Mouse (Mus musculus) T-helper 2 cell (primary cell): Measurements from ENCODE around the gene Atp13a4.

ENCODE experiments used
- in situ Hi-C: fragments of 300-600 bp; cut with MboI, MseI; formaldehyde crosslinking; loops from one replicate; pipeline ENCODE4 v1.15.1; 2025; ENCODE audit warnings: high pct_unique_total_duplicates

Gene Atp13a4

GRCm38 (mm10) chr16:29544829-29545228, at the start of gene Atp13a4:
TSS of gene Atp13a4 (minus strand) at chr16:29544864.
- in situ Hi-C loops, result no loop called here

DNA sequence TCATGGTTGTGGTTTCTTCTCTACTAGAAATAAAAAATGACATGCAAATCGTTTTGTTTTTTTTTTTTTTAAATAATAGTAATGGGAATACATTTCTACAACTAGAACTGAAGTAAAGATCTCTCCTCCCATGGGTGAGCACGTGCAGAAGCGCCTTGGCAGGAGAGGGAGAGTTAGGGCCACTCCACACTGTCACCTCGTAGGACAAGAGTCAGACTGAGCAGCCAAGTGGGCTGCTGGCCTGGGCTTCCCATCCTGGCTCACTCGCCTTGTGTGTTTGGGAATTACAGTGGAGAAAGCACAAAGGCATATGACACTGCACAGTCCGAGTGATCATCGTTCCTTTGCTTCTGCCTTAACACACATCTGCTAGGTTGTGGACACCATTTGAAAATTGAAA, 47.5 kb upstream of the Atp13a4 start:
- in situ Hi-C loops, result no loop called here

GRCm38 (mm10) chr16:29579787-29580176, 35.1 kb upstream of the Atp13a4 start:
- in situ Hi-C loops, result no loop called here

- in situ Hi-C loops, result no loop called here
These were observed 34.6 kb upstream of the Atp13a4 start, which contains the start of gene Opa1 for GRCm38 (mm10) chr16:29579167-29579786. TSS of gene Opa1 (plus strand) at chr16:29579334.

DNA sequence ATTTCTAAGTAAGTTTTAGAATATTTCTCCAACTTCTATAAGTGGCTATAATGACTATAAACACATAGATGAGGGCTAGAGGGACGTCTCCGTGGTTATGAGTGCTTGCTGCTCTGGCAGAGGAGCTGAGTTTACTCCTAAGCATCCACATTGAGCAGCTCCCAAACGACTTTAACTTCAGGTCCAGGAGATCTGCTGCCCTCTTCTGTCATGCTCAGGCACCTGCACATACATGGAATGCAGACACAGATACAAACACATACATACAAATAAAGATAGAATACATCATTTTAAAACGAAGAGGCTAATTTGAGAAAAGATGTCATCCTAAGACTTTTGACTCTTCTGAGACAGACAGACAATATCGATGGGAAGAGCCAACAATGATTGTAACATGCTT, 31.0 kb upstream of the Atp13a4 start:
- in situ Hi-C loops, result no loop called here

DNA sequence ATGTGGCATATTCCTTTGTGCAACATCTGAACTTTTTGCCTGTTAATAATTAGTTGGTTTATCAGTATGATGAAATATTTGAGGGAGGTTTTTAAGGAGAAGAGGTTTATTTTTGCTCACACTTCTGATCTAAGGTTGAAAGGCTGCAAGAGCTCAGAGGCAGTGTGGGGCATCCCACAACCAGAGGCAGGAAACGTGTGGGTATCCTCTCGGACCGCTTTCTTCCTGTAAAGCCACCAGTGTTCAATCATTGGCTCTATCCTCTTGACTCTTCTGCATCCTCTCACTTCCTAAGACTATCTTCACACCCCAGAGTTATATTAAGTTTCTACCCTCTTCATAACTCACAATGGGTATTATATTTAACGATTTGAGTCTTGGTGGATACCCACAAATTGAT, 29.3 kb upstream of the Atp13a4 start:
- in situ Hi-C loops, result loop anchor here (25.0 kb wide), 1 partner anchor 987 kb away; no protein-coding TSS in a partner anchor

DNA sequence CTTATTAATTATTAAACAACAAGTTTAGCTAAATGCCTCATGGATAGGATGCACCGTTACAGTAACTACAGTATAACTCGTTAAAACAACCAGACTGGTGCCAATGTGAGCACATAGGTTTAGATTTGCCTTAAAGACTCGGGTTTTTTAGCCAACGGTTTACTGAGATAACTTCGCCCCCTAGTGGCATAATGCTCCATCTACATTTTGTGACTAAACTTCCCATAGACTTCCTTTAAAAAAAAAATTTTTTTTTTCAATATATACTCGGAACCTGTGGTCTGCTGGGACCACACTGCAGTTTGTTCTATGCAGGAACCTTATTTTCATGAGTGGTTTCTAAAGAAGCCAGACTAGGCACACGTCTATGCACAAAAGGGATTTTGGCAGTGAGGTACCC, 16.2 kb upstream of the Atp13a4 start:
- in situ Hi-C loops, result loop anchor here (25.0 kb wide), 1 partner anchor 974 kb away; no protein-coding TSS in a partner anchor

- in situ Hi-C loops, result loop anchor here (25.0 kb wide), 1 partner anchor 973 kb away; no protein-coding TSS in a partner anchor
These were observed 15.8 kb upstream of the Atp13a4 start for GRCm38 (mm10) chr16:29560454-29560853.

DNA sequence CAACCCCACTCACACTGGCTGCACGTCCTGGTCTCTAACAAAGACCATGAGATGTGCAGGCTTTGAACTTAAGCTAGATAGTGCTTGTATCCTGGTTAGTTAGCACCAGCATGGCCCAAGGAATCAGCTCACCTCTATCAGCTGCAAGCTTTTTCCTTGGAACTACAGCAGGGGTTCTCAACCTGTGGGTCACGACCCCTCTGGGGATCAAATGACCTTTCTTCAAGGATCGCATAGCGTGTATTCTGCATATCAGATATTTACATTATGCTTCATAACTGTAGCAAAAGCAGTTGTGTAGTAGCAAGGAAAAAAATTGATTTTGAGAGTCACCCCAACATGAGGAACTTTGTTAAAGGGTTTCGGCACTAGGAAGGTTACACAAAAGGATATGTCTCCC, 15.0 kb upstream of the Atp13a4 start:
- in situ Hi-C loops, result loop anchor here (5.0 to 25.0 kb wide), 3 partner anchors 355 to 972 kb away; partner anchors contain the start of gene Hrasls

GRCm38 (mm10) chr16:29541261-29541683, 3.4 kb downstream of the Atp13a4 start:
- in situ Hi-C loops, result no loop called here

- in situ Hi-C loops, result no loop called here
These were observed 4.8 kb downstream of the Atp13a4 start for GRCm38 (mm10) chr16:29539906-29540305.

DNA sequence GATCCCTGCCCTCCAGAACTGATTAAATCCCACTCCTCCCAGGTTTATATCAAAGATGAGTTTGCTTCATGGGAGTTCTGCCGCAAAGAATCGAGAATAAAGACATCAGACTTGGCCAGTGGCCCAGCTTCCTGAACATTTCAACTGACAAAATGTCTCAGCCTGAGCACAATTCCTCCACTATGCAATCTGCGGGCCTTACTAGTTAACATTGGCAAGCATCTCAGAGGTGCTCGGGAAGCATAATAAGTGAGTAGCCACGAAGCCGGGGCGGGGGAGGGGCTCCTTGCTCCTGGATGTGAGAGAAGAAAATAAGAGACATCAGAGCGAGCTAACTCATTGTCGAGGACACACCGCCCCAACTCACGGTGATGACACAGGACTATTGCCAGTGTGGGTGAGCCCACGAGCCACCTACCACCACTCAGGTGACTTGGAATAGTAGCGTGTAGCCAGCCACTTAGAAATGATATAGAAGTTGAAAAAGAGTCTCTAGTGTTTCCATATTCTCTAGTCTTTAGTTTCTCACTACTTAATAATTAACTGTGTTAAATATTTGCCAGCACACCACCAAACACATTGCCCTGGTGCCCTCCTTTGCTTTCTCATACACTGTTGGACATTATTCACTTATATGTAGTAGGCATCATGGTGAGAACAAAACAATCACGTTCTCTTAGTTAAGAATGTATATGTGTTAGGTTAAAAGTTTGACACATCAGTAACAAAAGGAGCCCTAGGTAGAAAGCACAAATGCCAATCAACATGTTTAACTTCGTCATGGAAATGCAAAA, 8.1 kb downstream of the Atp13a4 start:
- in situ Hi-C loops, result no loop called here

- in situ Hi-C loops, result no loop called here
These were observed 8.8 kb downstream of the Atp13a4 start for GRCm38 (mm10) chr16:29535866-29536265.

DNA sequence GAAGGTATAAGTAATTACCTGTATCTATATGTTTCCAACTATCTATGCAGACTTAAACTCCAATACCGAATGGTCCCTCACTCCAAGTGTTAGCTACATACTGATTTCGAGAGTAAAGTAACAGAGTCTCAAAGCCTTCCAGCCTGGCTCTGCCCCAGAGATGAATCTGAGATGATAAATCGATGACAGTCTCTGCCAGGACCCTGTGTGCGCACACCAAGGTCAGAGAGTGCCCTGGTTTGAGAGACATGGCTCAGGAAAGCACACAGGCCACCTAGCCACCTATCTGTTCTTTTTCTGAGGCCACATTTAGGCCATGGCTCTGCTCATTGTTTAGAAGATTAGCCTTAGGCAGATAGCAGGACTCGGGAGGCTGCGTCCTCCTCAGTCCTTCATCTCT, 11.0 kb downstream of the Atp13a4 start:
- in situ Hi-C loops, result no loop called here

- in situ Hi-C loops, result no loop called here
These were observed 17.6 kb downstream of the Atp13a4 start for GRCm38 (mm10) chr16:29527085-29527484.

DNA sequence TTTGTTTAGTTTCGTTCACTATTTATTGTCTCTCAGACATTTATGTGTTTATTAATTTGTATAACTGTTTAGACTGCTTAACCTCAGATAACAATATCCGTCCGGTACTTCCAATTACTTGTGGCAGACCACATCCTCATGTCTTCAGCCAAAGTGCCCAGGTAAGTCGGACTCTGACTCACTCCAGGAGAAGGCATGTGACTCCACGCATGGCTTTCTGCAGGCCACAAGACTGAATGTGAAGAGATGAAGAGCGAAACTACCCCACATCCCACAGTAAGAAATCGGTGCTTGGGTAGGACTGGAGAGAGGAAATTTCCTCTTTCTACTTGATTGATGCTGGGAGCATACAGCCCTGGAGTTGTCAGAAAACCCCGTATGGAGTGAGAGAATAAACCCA, 18.1 kb downstream of the Atp13a4 start:
- in situ Hi-C loops, result no loop called here

- in situ Hi-C loops, result no loop called here
These were observed 32.2 kb downstream of the Atp13a4 start for GRCm38 (mm10) chr16:29512495-29512894.

DNA sequence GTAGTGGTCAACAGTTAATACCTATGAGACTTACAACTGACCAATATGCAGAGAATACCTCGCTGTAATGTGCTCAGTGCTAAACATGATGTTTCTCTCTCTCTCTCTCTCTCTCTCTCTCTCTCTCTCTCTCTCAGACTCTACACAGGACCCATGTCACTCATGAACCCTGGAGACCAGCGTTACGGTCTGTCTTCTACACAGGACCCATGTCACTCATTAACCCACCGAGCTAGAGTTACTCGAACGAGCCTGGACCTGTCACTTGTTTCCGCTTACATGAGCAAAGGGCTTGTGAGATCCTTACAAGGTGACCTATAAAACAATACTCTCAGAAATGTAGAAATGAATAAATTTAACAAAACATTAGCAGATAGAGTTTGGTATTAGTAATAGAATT, 33.9 kb downstream of the Atp13a4 start:
- in situ Hi-C loops, result no loop called here

- in situ Hi-C loops, result no loop called here
These were observed 34.8 kb downstream of the Atp13a4 start for GRCm38 (mm10) chr16:29509881-29510280.

- in situ Hi-C loops, result no loop called here
These were observed 40.0 kb downstream of the Atp13a4 start for GRCm38 (mm10) chr16:29504671-29505070.

- in situ Hi-C loops, result no loop called here
These were observed 40.5 kb downstream of the Atp13a4 start for GRCm38 (mm10) chr16:29504198-29504597.

GRCm38 (mm10) chr16:29491031-29491430, 53.6 kb downstream of the Atp13a4 start:
- in situ Hi-C loops, result no loop called here

DNA sequence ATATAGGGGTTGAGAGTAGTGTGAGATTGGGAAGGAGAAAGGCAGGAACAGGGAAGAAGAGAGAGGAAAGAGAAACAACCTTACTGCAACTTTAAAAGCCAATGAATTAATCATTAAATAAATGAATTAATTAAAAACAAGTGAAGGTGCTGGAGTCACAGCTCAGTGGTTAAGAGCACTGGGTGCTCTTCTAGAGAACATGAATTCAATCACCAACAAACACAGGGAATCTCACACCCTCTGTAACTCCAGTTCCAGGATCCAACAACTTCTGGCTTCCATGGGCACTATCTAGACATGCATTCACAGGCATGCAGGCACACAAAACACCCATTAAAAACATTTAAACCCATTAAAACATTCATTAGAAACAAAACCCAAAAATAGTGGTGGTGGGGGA, 63.2 kb downstream of the Atp13a4 start:
- in situ Hi-C loops, result no loop called here
